Mouse (Mus musculus) adrenal gland, adult 8-10 months (tissue): ENCODE data around the gene Erich6. TPM values are rescaled to one million over a fixed set of nuclear protein-coding genes. Genes with fewer than 3 reads are reported as not detected.
"Not testable (repeated sequence)": the region's sequence is repeated elsewhere in the genome, so short reads cannot be mapped to it uniquely, and the experiment has no call there.

Source experiments
- DNase-seq: peaks from one replicate; pipeline ENCODE4 v3.0.0; 2022
- total RNA-seq, 4 experiments: library from RNA; stranded (reverse); gene quantifications; 2 replicates each; pipeline ENCODE4 v1.2.4; 2022

Gene Erich6
- total RNA-seq, 4 experiments from 2014 or later = 0.13 to 0.31 (median 0.25) TPM; not detected in 1

DNA sequence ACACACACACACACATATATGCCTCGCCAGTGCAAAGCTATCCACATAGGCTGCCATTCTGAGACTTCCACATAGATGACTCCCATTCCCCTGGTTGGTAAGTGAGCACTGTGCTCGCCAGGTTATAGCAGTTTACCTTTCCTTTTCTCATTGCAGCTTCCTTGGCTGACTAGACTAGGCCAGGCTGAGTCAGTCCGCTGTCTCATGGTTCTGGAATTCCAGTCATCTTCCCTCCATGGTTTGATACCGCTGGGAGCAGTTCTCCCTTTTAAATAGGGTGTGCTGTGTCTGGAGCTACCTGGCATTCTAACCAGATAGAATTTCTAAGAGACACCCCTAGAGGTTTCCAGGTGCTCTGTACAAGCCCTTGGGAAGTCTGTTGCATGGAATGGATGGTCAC is 9.2 kb upstream of the Erich6 start:
- DNase-seq = no peak

DNA sequence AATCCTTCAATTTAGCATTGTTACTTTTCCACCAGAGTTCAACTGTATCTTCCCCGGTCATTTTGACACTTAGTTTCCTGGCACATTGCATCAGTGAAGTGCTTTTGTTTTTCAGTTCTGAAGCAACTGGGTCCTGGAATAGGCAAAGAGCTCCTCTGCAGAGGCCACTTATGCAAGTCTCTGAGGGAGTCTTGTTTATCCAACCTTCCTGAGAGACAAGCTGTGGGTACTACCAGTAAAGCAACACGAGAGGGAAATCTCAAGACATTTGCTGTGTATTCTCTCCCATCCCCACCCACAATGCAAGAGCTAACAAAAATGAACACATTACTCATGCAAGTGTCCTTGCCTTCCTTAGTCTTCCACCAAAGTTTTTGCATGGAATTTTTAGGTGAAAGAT is 5.3 kb downstream of the Erich6 start:
- no peak for DNase-seq

DNA sequence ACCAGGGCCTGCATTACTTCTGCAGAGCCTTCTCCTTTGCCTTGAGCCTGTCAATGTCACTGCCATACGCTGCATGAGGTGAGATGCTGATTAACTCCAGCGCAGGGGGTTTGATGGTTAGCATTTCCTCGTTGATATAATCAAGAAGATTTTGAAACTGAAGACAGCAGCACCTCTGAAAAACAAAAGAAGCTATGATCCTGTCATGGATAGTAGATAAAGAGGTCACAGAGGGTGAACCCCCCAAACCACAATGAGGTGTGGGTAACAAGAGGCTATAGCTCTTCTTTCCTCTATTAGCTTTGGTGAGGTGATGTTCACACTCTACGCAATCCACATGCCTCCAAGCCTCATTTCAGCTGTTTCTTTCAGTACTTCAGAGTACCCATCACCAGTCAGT is 12.0 kb downstream of the Erich6 start:
- DNase-seq = no peak

DNA sequence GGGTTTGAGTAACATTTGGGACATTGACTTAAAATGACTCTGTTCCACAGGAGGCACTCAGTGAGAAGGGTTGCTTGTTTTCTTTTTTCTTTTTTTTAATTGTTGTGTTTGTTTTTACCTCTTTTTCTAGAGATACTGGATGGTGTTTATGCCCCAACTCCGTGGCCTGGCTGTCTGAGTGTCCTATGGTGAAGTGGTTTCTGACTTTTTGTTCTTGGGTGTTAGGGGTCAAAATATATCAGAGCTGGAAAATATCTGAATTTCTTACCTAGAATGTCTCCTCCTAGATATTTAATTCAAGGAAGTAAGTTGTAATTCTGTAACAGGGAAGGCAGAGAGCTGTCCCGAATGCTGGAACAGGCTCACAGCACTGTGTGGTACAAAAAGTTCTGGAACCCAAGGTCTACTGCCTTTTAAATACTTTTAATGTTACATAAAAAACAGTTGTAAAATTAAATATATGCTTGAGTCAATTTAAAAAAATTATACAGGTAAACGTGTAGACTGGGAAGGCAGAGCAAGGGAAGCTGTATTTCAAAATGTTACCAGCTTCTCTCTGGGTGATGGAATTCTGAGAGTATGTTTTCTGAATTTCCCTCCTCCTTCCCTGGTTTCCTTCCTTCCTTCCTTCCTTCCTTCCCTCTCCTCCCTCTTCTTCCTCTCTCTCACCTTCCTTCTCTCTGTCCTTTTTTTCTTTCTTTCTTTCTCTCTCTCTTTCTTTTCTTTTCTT is 14.2 kb downstream of the Erich6 start:
- DNase-seq = no peak

DNA sequence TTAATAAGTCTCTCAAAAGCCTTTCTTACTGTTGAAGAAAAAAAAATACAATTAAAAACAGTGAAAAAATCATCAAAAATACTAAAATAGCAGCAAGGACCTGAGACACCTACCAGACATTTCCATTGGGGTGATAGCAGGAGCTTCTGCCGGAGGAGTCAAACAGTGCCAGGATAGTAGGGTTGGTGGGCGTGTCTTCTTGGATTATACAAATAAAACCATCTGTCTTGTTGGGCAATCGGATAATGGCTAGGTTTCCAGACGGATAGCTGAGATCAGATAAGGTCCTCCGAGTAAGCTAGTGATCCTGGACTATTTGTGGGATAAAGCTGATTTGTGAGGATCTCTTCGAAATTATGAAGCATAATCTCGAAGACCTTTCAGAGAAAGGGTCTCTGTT is 15.9 kb downstream of the Erich6 start:
- DNase-seq = no peak

DNA sequence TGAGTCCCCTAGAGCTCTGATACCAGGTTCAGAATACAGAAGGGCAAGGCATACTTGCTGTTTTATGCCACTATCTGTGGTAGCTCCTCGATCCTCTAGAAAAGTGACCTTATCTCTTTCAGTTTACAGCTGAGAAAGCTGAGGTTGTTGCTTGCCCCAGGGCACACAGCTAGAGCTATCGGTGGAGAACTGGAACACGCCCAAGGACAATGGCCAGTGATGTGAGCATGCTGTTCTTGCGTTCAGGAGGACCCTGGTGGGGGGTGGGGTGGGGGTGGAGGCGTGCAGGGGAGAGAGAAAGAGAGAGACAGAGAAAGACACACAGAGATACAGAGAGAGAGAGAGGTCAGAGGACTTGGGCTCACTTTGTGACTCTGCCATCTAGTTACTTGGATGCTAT is 27.0 kb downstream of the Erich6 start:
- no peak for DNase-seq

DNA sequence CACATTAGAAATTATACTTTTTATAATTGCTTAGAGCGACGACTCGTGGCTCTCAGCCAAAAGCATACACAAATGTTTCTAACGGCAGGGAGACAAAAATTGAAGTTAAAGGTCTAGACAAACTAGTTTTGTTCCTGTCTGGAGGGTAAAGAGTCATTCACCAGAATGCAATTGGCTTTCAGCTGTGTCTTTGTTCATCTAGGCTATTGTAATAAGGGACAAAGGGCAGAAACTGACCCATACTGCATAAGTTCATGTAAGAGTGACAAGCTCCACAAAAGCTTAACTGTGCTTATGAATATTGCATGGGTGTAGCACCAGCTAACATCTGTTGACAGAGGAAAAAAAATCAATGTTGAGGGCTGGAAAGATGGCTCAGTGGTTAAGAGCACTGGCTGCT is 28.5 kb downstream of the Erich6 start:
- DNase-seq = no peak

DNA sequence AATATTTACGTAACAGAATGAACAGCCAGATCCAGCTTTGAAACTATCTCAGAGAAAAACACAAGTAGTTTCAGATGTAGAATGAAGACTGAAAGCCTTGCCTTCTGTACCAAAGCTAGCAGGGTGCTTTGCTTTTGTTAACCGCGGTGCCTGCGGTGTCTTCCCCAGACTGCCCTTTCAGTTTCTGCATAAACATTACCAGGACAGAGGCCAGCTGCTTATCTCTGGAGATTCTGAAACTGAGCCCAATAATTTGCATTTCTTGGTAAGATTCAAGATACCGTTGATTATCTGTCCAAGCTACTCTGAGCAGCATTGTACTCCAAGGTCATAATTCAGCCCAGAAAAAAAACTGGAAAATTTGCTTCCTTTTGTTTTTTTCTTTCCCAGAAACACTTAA is 43.4 kb downstream of the Erich6 start:
- DNase-seq = no peak

DNA sequence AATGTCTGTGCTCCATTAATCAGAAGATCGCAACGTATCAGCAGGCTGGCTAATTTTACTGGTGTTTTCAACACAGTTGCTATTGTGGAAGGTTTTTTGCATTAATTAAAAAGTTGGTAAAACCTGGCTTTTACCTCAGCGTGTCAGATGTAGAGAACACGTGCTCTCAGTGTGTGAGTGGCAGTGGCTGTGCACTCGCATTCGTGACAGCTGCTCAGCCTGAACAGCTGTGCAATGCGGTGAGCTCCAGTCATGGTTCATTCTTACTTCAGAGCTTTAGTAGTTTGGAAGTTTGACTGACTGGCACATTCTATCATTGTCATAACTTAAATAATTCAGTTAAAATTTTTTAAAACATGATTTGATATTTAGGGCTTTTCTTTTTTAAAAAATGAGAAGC is 44.3 kb downstream of the Erich6 start:
- DNase-seq = not testable (repeated sequence)

DNA sequence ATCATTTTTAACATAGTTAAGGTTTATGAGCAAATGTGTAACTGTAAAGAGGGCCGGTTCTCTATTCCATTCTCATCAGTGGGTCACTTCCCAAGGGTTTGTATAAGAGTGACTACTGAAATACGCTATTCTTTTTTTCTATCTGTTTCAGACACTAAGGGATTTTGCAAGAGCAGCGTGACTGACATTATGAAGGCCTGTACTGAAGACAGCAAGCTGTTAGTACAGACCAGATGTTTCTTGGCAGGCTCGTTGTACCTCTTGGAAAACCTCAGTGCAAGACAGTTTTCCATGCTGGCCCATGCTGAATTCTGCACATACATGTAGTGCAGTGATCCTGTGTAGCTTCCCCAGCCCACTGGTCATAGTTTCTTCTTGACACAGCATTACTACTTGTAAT is 46.5 kb downstream of the Erich6 start:
- DNase-seq = not testable (repeated sequence)

DNA sequence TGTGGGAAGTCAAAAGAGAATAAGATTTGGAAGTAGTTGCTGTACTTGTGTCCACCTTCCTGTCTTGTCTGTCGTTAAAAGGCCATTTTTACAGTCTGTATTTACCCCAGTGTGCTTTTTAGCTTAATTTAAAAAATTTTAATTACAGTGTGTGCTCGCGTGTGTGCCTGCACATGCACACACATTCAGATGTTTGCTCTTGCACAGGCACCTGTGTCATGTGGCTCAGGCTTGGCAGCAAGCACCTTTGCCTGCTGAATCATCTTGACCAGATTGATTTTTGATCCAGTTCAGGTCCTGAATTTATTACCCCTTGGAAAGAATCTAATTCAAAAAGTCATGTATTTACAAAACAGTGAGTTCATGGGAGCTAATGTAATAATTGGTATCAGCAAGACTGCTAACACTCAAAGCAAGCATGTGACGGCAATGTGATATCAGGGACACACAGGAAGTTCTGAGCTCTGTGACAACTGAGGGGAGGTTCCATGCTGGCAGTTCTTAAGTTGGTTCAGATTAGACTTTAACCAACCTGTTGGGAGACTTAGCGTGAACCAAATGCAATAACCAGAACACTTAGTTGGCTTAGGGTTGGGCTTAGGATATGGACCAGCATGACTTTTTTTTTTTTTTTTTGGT is 54.1 kb downstream of the Erich6 start:
- no peak for DNase-seq

DNA sequence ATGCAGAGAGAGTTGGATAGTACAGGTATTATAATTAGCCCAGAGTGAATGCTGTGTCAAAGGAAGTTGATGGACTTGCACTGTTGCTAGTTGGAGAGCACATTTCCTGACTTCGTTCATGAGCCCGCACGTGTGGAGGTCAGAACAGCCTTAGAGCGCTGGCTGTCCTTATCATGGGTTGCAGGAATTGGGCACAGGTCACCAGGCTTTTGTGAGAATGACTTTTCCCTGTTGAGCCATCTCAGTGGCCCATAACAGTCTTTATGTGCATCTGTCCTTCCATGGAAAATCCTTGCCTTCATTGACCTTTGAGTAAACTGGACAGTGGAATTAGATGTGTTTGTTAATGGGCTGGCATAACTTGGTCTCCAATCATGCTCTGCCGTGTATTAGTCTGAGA is 54.7 kb downstream of the Erich6 start:
- no peak for DNase-seq

DNA sequence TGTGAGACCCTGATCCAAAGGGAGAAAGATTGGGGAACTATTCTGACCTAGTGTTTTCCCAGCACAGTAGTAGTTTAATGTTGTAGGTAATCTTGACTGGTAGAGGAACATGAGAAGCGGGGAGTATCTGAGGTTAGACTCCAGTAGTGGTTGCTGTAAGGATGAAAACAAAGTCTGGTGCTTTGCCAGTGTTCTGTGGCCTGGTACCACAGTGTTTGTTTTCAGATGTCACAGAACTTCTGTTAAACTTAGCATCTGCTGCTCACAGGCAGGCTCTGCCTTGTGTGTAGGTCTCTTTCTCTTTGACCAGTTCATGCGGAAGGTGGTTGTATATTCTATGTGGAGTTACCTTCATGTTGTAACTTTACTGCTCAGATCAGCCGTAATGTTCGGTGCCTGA is 55.5 kb downstream of the Erich6 start:
- no peak for DNase-seq

DNA sequence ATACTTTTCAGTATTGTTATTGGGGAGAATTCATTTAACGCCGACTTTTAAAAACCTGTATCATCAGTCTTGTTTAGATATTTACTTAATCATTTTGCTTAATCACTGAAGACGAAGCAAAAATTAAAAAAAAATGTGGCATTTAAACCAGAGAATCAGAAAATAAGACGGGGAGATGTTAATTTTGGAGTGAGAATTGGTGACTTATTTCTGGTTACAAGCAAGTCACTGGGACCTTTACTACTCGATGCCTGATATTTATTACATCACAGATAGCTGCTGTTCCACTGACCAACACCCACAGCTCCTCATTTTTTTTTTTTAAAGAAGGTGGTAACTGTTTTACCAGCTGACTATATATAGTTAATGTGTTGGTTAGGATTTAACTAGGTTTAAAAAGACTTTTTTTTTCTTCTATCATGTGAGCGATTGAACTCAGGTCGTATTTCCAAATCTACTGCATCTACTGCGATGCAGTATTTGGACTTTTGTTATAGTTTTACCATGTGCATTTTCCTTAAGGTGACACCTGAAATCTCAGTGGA is 59.4 kb downstream of the Erich6 start:
- no peak for DNase-seq

DNA sequence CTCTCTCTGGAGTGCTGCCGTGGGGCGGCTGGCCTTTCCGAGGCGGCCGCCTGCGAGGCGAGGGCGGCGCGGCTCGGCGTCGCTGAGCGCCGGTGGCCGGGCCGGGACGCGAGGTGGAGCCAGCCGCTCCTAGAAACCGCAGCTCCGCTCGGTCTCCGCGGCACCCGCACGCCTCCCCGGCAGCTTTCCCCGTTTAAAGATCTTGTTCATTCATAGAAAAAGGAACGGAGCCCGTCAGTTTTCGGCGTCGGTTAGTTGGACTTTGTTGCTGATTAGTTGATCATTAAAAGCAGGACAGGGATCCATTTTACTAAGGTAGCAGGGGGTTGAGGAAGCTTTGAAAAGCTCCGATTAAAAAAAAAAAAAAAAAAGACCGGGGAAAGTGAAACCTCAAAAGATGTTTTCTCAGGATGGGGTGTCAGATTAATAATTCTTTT is 59.9 kb downstream of the Erich6 start:
- DNase-seq = no peak

DNA sequence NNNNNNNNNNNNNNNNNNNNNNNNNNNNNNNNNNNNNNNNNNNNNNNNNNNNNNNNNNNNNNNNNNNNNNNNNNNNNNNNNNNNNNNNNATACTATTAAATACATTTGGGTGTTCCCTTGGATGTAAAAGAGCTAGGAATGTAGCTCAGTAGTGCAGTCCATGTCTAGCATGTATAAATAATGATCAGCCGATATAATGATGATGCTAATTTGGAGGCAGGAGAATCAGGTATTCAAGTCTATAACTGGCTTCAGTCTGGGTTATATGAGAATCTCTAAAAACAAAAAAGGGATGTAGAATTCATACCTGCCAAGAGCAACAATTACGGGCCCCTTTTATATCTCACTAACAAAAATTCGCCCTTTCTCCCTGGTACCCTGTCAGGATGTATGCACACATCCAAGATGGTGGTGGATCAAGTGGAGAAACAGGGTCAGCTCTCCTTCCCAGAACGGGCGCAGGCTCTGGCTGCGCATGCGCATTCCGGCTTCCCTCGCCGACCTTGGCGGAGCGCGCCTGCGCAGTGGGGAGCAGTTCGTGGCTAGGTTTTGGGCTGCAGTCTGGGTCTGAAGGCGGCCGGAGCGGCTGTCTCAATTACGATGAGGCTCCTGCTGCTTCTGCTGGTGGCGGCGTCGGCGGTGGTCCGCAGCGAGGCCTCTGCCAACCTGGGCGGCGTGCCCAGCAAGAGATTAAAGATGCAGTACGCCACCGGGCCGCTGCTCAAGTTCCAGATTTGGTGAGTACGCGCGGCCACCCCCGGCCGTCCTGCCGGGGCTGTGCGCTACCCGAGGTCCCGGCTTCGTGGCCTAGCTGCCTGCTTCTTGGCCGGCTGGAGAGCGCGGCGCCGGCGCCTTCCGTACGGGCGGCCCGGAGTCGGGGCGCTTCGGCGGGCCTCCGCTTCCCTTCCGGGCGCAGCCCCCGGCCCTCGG is 60.6 kb downstream of the Erich6 start, which contains the start of gene Selenot:
Gene Selenot (plus strand): TSS at position 500 of the 930 bp plus-strand sequence.
- peak; percentile 95 for DNase-seq

DNA sequence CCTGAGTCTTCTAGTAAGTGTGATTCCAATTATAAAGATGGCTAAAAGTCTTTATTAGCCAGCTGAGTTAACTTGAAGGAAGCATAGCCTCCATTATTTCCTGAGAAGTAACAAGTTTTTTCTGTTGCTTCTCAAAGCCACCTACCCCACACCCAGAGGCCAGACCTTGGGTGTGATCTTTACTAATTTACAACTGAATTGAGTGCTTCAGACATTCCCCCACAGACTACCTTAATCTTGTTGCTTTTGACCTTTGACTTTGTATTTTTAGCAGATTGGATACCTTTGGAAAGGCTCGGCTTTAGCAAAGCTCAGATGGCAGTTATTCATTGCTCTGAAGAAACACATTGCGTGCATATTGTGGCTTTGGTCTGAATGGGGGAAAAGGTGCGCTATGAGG is 66.2 kb downstream of the Erich6 start:
- DNase-seq = no peak

Other genes starting within 250 kb of the Erich6 start
- 10 to 100 TPM; 33.4 to 46.7 (median 39.3) TPM for gene Tsc22d2, start 222.5 kb downstream of the Erich6 start, total RNA-seq
- 10 to 100 TPM; 51.6 to 73.1 (median 60.5) TPM for gene Eif2a, start 111.4 kb downstream of the Erich6 start, total RNA-seq
- 100 to 1,000 TPM in 2 of 4 experiments, 10 to 100 TPM in 2; 95.8 to 126 (median 105) TPM for gene Serp1, start 111.3 kb downstream of the Erich6 start, total RNA-seq
- 100 to 1,000 TPM; 128 to 153 (median 139) TPM for gene Selenot, start 60.6 kb downstream of the Erich6 start, total RNA-seq
- gene Siah2, start 55.2 kb upstream of the Erich6 start, total RNA-seq = 10 to 100 TPM; 14.2 to 23.9 (median 15.3) TPM
- not detected for gene Mindy4b-ps, start 185.1 kb upstream of the Erich6 start, total RNA-seq
- not detected for gene Clrn1, start 248.1 kb upstream of the Erich6 start, total RNA-seq